Mouse (Mus musculus) urinary bladder, postnatal 0 days (tissue): Measurements from ENCODE around the gene Wdr95. TPM values are rescaled to one million over a fixed set of nuclear protein-coding genes. Genes with fewer than 3 reads are reported as not detected.

Experiments
- polyA plus RNA-seq: library from polyadenylated mRNA; unstranded; fragments of >200 nt; fragmentation: Nextera tagmentation; extraction: Ambion mirVana; gene quantifications from 2 replicates; pipeline ENCODE4 v1.2.1, GENCODE M21; 2015

Gene Wdr95
- polyA plus RNA-seq: 0.16 and 0.21 TPM in 2 replicates

GRCm38 (mm10) chr5:149527999-149528729 is at the start of gene Wdr95:
TSS of gene Wdr95 (plus strand) at chr5:149528679.

GRCm38 (mm10) chr5:149636075-149636920 is 107.8 kb downstream of the Wdr95 start, which contains the start of gene Hsph1:
TSS of gene Hsph1 (minus strand) at chr5:149636376.

Other genes starting within 250 kb of the Wdr95 start
- 11.4 and 12.7 TPM in 2 replicates for gene Medag, start 116.9 kb upstream of the Wdr95 start, polyA plus RNA-seq
- 0.40 and 0.64 TPM in 2 replicates for gene Tex26, start 89.0 kb upstream of the Wdr95 start, polyA plus RNA-seq
- 15.0 and 18.9 TPM in 2 replicates for gene Hsph1, start 107.7 kb downstream of the Wdr95 start, polyA plus RNA-seq
- gene B3glct, start 149.6 kb downstream of the Wdr95 start, polyA plus RNA-seq: 7.2 and 8.7 TPM in 2 replicates